Mouse (Mus musculus) WW6 (cell line): ENCODE results near the gene Dlg2.

Experiments
- DNase-seq: peaks from one replicate; pipeline ENCODE4 v3.0.0-alpha.2; 2013; ENCODE audit warnings: low read depth, low spot score

The Dlg2 gene

DNA sequence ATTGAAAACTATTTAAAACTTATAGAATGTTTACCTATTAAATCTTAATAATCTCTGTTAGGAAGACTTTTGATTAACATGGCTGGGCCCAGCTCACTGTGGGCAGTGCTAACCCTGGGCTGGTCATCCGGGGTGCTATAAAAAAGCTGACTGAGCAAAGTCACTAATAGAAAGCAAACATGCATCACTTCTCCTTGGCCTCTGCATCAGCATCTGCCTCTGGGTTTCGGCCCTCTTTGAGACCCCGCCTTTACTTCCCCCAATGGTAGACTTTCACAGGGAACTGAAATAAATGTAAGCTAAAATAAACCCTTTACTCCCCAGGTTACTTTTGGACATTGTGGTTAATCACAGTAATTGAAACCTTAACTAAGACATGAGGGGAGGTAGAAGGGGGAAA lies 1264.3 kb downstream of the Dlg2 start:
- DNase-seq = no peak

GRCm38 (mm10) chr7:91753151-91753861 lies 1276.8 kb downstream of the Dlg2 start:
- no peak for DNase-seq

GRCm38 (mm10) chr7:91767648-91768047 lies 1291.2 kb downstream of the Dlg2 start:
- DNase-seq = no peak

GRCm38 (mm10) chr7:91778673-91779072 lies 1302.2 kb downstream of the Dlg2 start:
- DNase-seq = no peak

- DNase-seq = no peak
These were observed 1308.1 kb downstream of the Dlg2 start for GRCm38 (mm10) chr7:91784617-91785016.

DNA sequence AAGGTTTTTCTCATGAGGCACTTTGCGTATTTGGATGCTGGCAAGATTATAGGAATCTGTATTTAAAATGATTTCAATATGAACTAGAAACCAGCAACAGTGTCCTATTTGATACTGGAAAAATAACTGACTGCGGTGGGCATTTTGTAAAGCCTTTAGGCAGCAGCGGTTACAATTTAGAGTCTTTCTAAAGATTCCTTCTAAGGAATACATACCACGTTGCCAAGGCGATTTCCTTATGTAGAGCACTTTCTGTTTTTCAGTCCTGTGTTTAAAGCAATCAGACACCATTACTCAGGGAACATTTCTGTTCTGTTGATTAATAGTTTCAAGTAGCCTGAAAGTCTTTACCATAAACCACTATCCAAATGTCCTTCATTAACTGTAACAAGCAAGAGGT lies 1309.0 kb downstream of the Dlg2 start:
- no peak for DNase-seq

DNA sequence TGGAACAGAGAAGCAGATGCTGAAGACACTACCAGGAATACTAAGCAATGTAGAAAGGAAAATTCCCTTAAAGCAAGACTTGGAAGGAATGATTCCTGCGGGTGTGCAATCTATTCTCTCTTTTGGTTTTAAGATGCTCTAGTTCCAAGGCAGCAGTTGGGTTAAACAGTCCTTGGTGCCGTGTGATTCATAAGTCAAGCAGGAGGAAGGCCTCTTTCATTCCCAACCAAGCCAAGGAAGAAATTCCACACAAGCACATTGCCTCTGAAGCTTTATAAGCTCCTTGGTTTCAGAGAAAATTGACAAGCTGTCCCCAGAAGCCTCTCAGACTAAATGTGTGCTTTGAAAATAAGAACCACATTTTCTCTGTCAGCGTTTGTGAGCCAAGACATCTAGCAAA lies 1309.4 kb downstream of the Dlg2 start:
- DNase-seq = no peak

GRCm38 (mm10) chr7:91790949-91791564 lies 1314.6 kb downstream of the Dlg2 start:
- DNase-seq = no peak

GRCm38 (mm10) chr7:91806632-91807031 lies 1330.2 kb downstream of the Dlg2 start:
- DNase-seq = no peak

DNA sequence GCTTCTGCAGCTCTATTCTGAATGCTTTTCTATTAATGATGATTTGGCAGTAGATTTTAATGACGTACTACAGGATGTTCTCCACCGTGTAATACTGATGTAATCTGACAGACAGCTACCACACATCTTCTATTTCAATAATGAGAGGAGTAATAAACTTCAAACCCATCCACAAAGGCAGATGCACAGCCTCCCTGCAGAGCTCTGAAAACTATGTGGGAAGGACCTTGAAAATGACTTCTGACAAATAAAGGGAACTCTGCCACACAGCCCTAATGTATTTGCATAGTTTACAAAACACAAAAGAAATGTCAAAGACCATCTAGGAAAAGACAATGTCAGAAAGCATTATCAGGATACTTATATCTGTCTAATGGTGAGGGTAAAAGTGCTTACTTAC lies 1334.3 kb downstream of the Dlg2 start:
- no peak for DNase-seq

GRCm38 (mm10) chr7:91818004-91818403 lies 1341.5 kb downstream of the Dlg2 start:
- DNase-seq = no peak

- no peak for DNase-seq
These were observed 1355.7 kb downstream of the Dlg2 start for GRCm38 (mm10) chr7:91832207-91832606.

GRCm38 (mm10) chr7:91845723-91846122 lies 1369.3 kb downstream of the Dlg2 start:
- no peak for DNase-seq

DNA sequence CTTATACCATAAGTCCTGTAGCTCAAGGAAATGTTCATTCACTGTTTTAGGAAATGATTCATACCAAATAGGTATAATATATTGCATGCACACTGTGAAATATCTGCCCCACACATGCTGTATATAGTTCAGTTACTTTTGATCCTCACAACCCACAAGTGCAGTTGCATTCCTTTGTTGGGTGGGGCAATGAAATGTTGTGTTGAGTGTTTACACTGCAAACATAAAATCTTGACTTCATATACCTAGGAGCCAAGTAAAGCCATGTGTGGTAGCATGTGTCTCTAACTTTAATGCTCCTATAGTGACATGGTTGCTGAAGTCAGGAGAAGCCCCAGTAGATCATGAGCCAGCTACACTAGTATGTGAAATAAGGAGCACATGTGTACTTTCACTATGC lies 1372.9 kb downstream of the Dlg2 start:
- no peak for DNase-seq

DNA sequence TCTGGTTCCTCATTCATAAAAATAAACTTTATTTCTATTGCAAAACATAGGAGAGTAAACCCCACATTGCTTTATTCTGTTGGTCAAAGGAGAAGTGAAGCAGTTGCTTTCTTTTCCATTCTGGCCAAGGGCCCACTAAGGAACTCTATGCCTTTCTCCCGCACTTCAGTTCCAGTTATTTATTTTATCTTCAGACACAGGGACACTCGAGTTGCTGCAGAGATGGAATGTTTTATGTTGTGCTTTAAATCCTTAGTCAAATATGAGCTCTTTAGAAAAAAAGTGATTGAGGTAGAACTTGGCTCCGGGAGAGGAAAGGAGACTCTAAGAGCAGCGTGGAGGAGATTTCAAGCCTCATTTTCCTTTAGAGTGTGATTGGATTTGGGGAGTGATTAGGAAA lies 1377.2 kb downstream of the Dlg2 start:
- no peak for DNase-seq

GRCm38 (mm10) chr7:91856931-91857330 lies 1380.5 kb downstream of the Dlg2 start:
- DNase-seq = no peak

GRCm38 (mm10) chr7:91862806-91863531 lies 1386.5 kb downstream of the Dlg2 start:
- no peak for DNase-seq

GRCm38 (mm10) chr7:91868919-91869318 lies 1392.4 kb downstream of the Dlg2 start:
- no peak for DNase-seq

GRCm38 (mm10) chr7:91876831-91877230 lies 1400.4 kb downstream of the Dlg2 start:
- no peak for DNase-seq

DNA sequence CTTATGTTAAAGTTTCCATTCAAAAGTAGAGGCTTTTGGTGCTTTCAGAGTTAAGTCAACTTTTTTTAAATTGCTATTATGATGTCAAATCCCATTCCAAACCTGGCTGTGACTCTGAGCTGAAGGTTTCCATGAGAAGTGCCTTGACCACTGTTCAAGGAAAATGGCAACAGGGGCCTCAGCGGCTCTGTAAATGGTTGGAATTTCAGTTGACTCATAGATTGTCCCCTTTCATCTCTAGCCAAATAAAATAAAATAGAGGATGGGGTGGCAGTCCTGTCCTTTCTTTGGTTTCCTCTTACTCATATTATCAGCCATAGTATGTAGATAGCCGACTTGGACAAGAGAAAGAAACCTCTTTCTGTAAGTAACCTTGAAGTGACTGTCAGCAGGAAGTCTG lies 1401.3 kb downstream of the Dlg2 start:
- DNase-seq = no peak

- DNase-seq = no peak
These were observed 1409.9 kb downstream of the Dlg2 start for GRCm38 (mm10) chr7:91886336-91886735.

DNA sequence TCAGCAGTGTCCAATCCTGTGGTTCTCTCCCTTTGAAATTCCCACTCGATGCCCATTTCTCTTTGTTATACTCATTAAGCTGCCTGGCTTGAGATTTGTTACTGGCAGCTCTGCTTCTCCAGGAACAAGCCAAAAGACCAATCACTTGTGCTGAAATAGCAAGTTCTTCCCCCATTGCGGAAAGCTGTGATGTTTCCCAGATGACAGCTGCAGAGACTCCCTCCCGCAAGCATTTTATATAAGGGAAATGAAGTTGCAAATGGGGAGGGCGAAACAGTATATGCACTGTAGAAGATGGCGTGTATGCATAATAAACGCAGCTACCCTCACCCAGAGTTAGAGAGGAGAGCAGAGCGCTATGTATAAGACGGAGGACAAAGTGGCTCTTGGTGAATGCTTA lies 1417.5 kb downstream of the Dlg2 start:
- no peak for DNase-seq

- no peak for DNase-seq
These were observed 1420.5 kb downstream of the Dlg2 start for GRCm38 (mm10) chr7:91896935-91897334.
